Mouse (Mus musculus) lung, postnatal 0 days (tissue): ENCODE results near the gene Armcx3. TPM values are rescaled to one million over a fixed set of nuclear protein-coding genes. Genes with fewer than 3 reads are reported as not detected.
"Not testable (repeated sequence)": the region's sequence is repeated elsewhere in the genome, so short reads cannot be mapped to it uniquely, and the experiment has no call there.

Source experiments
- ATAC-seq: fragments of 200-750 bp; cut with Nextera tagmentation; 2 replicates; pipeline ENCODE4 v1.8.0; 2017; ENCODE audit warnings: moderate library complexity
- DNase-seq: peaks from one replicate; pipeline ENCODE4 v3.0.0-alpha.2; 2016; ENCODE audit warnings: low spot score
- H3K27ac ChIP-seq: fragments of 300-500 bp; sonication (generic); 2 replicates; pipeline ENCODE4 v1.5.1; 2014; ENCODE audit warnings: antibody characterized with exemption, mild to moderate bottlenecking, low read length, mixed read lengths
- H3K27me3 ChIP-seq: fragments of 300-500 bp; sonication (generic); replicated peaks from 2 replicates; pipeline ENCODE4 v1.6.1; 2014; ENCODE audit warnings: low read length, mixed read lengths; ENCODE audit not compliant: insufficient read depth
- H3K36me3 ChIP-seq: fragments of 300-500 bp; sonication (generic); 2 replicates; pipeline ENCODE4 v1.6.1; 2014; ENCODE audit warnings: low read length, mixed read lengths; ENCODE audit not compliant: insufficient read depth
- H3K4me1 ChIP-seq: fragments of 300-500 bp; sonication (generic); 2 replicates; pipeline ENCODE4 v1.6.1; 2014; ENCODE audit warnings: antibody characterized with exemption, low read depth, low read length, mixed read lengths; ENCODE audit not compliant: insufficient read depth
- H3K4me2 ChIP-seq: fragments of 300-500 bp; sonication (generic); replicated peaks from 2 replicates; pipeline ENCODE4 v1.6.1; 2014; ENCODE audit warnings: low read depth, mild to moderate bottlenecking, low read length, moderate library complexity, mixed read lengths
- H3K4me3 ChIP-seq: fragments of 300-500 bp; sonication (generic); 2 replicates; pipeline ENCODE4 v1.5.1; 2014; ENCODE audit warnings: low read depth, low read length
- H3K9ac ChIP-seq: fragments of 300-500 bp; sonication (generic); replicated peaks from 2 replicates; pipeline ENCODE4 v1.6.1; 2014; ENCODE audit warnings: low read depth, mild to moderate bottlenecking
- H3K9me3 ChIP-seq: fragments of 300-500 bp; sonication (generic); 2 replicates; pipeline ENCODE4 v1.6.1; 2016; ENCODE audit warnings: low read length, mixed read lengths
- CTCF ChIP-seq: IDR thresholded peaks from 2 replicates; pipeline ENCODE4 v1.5.1; 2016; ENCODE audit warnings: antibody characterized with exemption, mild to moderate bottlenecking
- EP300 ChIP-seq: IDR thresholded peaks from 2 replicates; pipeline ENCODE4 v1.6.1; 2016; ENCODE audit warnings: antibody characterized with exemption, mild to moderate bottlenecking, control low read depth
- WGBS: fragments of 180-500 bp; shearing (Covaris S2); extraction: QIAGEN DNeasy Blood & Tissue Kit; methylation state at CpG from one replicate; pipeline ENCODE4 v1.1.7; 2014; 5-methylcytosine and 5-hydroxymethylcytosine counted together
- microRNA-seq: library from miRNA; unstranded; fragments of <30 nt; microRNA quantifications from one replicate; pipeline ENCODE4, GENCODE M21; 2016
- polyA plus RNA-seq: library from polyadenylated mRNA; unstranded; fragments of >200 nt; fragmentation: Nextera tagmentation; extraction: Ambion mirVana; gene quantifications from 2 replicates; pipeline ENCODE4 v1.2.1, GENCODE M21; 2015

Armcx3 gene
- polyA plus RNA-seq, 1 experiment from 2014 or later = 46.4 TPM

DNA sequence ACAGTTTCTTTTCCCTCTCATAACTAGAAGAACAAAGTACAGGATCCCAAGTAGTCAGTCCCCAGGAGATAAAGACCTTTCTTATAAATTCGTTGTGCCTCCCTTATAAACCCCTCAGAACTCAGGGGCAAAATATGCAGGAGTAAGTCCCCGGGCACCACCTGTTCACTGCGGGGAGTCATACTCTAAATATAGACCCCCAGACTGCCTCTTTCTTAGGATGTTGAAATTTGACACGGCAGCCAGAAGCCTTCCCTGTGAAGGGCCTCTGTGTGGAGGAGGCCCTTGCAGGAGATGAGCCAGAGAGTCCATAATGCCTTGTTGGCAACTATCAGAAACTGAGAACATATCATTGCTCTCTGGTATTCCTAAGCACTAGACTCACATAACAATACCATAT, 3.8 kb upstream of the Armcx3 start:
- Histone ChIP-seq H3K9me3 (no peaks in the 10 kb centered on the region), H3K4me2 (no peak overlapping the region), H3K27me3 (no peaks in the 10 kb centered on the region), H3K36me3 (no peaks in the 10 kb centered on the region), H3K4me1 (no peaks in the 10 kb centered on the region), H3K9ac (no peak overlapping the region), H3K27ac (no peak overlapping the region), H3K4me3 (no peak overlapping the region)
- peak; percentile 17 for DNase-seq
- ATAC-seq = no peak
- 19% methylated on average over 4 of the region's 4 CpGs for WGBS
- no peak for TF ChIP-seq CTCF
- TF ChIP-seq EP300 = no peak

DNA sequence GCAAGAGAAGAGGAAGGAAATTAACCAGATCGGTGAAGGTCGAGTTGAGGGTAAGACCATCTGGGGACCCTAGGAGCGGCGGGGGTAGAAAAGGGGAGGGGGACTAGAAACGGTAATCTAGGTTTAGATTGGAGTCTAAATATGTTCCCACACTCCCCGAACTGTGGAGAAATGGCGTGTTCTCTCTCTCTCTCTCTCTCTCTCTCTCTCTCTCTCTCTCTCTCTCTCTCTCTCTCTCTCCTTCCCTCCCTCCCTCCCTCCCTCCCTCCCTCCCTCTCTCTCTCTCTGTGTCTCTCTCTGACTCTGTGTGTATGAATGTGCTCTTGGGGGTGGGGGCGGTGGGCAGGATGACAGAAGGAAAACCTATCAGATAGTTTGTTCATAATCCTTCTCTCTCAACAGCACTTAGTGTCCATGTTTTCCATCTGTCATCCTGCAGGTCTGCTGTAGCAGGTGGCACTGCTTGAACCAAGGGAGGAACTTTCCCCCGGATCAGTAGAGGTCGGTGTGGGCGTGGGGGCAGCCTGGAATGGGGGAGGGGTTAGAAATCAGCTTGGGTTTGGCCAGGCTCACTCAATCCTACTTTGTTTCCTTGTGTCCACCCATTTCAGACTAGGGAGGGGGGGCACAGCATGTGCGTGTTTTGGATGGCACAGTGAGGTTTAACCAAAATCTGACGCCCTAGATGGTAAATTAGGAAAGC, 1.0 kb downstream of the Armcx3 start:
- ATAC-seq = no peak
- H3K9ac ChIP-seq = peak overlapping the region; percentile 41
- WGBS = 20% methylated on average over 12 of the region's 13 CpGs
- no peaks in the 10 kb centered on the region for H3K4me1 ChIP-seq
- H3K4me3 ChIP-seq = peak overlapping the region; percentile 59
- no peak for TF ChIP-seq EP300
- TF ChIP-seq CTCF = no peak
- 0 out of 2 replicates have a peak overlapping the region, but pooled peaks have one; percentile 57 for H3K27ac ChIP-seq
- H3K27me3 ChIP-seq = no peaks in the 10 kb centered on the region
- no peaks in the 10 kb centered on the region for H3K9me3 ChIP-seq
- no peaks in the 10 kb centered on the region for H3K36me3 ChIP-seq
- H3K4me2 ChIP-seq = peak overlapping the region; percentile 48
- DNase-seq = peak; percentile 18

DNA sequence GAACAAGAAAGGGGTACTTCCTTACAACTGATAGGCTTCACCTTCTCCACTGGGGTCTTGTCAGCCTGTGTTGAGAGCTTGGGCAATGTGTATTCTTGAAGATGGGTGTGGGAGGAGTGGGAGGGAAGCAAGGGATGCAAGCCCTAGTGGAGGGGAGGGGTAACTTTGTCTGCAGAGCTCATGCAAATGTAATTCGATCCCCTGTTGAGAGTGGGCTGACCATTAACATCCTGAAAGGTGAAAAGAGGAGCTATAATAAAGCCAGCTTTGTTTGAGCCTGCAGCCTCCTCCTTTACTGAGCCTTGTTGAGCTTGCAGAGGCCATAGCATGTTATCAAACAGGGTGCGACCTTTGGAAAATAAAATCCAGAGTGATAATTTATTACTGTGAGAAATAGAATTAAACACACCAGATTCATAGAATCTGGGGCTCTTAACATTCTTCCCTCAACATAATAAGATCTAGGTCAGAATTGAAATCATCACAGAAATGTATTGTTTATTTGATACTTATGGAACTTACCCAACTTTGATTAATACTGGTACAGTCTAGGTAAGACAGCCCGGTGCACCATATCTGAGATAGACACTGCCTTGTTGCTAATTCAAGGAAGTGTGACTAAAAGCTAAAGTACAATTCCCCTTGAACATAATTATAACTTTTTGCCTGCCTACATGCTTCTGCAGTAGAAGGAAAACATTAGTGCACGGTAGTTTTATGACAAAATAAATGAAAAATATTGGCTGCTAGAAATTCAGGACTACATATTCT, 7.2 kb downstream of the Armcx3 start:
- H3K4me1 ChIP-seq, H3K27me3 ChIP-seq, H3K27ac ChIP-seq, DNase-seq, ATAC-seq, H3K9me3 ChIP-seq, H3K4me2 ChIP-seq, H3K36me3 ChIP-seq, H3K9ac ChIP-seq, H3K4me3 ChIP-seq: not testable (repeated sequence)
- 38% methylated on average over 3 of the region's 4 CpGs for WGBS

DNA sequence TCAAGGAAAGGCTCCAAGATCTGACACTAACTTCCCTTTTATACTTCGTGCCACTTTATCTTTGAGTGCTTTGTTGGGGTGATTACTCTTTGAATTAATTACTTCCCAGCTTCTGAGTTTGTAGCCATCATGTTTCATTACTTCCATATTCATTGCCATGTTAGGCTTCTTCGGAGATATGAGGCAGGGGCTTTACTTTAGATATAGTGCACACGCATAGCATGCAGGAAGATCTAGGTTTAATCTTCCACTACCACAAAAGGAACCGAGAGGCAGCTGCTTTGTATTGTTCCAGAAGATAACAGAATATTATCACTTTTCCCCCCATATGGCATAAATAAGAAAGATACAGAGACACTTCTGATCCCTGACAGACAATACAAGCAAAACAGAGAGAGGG, 31.3 kb downstream of the Armcx3 start:
- TF ChIP-seq CTCF (no peak), EP300 (no peak)
- WGBS = 54% methylated on average over 4 of the region's 4 CpGs
- Histone ChIP-seq H3K36me3 (no peaks in the 10 kb centered on the region), H3K4me1 (no peaks in the 10 kb centered on the region), H3K27ac (no peak overlapping the region), H3K27me3 (no peaks in the 10 kb centered on the region), H3K9me3 (no peaks in the 10 kb centered on the region), H3K4me2 (no peak overlapping the region), H3K4me3 (no peak overlapping the region), H3K9ac (no peak overlapping the region)
- DNase-seq = no peak
- no peak for ATAC-seq

DNA sequence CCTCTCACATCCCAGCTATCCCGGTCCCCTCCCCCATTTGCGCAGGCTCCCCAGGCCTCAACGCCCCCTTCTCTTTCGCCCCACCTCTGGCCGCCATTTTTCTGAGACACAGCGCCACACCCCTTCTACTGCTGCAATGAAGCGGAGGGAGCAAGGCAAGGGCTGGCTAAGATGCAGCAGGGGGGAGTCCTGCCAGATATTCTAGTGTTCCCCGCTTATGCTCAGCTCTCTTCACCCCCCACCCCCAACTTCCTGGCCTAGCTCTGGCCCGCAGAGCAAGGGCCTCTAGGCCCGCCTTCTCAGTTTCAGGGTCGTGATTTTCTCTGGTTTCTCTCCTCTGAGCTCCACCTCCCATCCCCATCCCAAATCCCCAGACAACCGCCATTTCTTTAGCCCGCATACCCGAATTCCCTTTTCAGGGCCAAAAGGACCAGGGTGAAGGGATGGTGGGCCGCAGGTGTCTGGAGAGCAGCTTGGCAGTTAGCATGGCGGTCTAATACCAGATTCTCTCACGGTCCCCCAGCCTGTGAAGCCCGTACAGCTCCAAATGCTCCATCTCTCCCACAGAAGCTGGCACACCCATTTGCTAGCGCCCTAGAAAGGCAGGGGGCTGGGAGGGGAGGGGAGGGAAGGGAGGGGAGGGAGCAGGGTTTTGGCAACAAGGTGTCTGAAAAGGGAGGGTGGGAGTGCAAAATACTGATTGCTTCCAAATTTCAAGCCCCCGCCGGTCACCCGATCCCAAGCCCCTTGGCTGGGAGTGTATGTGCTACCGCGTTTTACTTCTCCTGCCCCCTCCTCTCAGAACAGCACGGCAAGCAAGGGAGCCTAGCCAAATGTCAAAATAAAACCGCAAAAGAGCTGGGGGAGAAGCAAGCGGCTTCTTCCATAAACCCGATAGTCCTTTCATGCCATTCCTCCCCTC, 51.7 kb downstream of the Armcx3 start:
- Histone ChIP-seq H3K4me2 (peak overlapping the region; percentile 63), H3K27me3 (no peaks in the 10 kb centered on the region), H3K27ac (peak overlapping the region; percentile 38; the same call in 1 of the 2 replicates), H3K4me3 (peak overlapping the region; percentile 39), H3K36me3 (no peaks in the 10 kb centered on the region), H3K9ac (0 out of 2 replicates have a peak overlapping the region, but pooled peaks have one; percentile 12), H3K9me3 (no peaks in the 10 kb centered on the region), H3K4me1 (no peaks in the 10 kb centered on the region)
- 11% methylated on average over 21 of the region's 28 CpGs for WGBS
- DNase-seq (peak; percentile 33), ATAC-seq (peak; percentile 47; the same call in 1 of the 2 replicates)
- TF ChIP-seq EP300 (no peak), CTCF (no peak)

DNA sequence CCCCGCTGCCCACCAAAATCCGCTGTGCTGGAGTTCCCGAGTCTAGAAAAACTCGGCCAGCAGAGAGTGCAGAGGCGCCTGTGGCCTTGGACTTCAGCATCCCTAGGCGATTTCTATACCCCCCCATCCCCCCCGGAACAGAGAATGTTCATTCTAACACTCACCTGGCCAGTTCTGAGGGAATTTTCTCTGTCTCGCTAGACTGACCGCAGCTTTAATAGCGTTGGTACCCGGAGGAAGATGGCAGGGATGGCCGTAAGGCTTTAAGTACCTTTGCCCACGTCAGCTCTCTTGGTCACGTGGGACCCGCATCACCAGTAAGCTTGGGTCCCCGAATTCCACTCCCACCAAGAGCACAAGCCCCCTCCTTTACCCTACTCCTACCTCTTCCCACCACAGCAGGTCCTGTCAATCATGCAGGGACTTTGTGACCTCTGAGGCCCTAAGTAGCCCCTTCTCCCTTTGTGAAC, 52.4 kb downstream of the Armcx3 start, which contains the start of gene Armcx2:
Gene Armcx2, minus strand, starts transcription at position 467 of the 470 bp plus-strand sequence.
- H3K4me2 ChIP-seq = peak within 1 kb of the TSS; percentile 63
- H3K36me3 ChIP-seq = no peaks in the 10 kb centered on the region
- peak; percentile 88 for ATAC-seq
- peak within 1 kb of the TSS; percentile 39 for H3K4me3 ChIP-seq
- 7% methylated on average over 16 of the region's 16 CpGs for whole genome bisulfite sequencing
- peak within 1 kb of the TSS; percentile 38; the same call in 1 of the 2 replicates for H3K27ac ChIP-seq
- TF ChIP-seq EP300 = no peak
- no peak for TF ChIP-seq CTCF
- H3K9ac ChIP-seq = 0 out of 2 replicates have a peak within 1 kb of the TSS, but pooled peaks have one; percentile 12
- no peaks in the 10 kb centered on the region for H3K27me3 ChIP-seq
- H3K4me1 ChIP-seq = no peaks in the 10 kb centered on the region
- no peaks in the 10 kb centered on the region for H3K9me3 ChIP-seq
- peak; percentile 74 for DNase-seq

Small RNAs within 50 kb of the gene (microRNA-seq; reads per million reads assigned to microRNA genes)
- gene Mir7093 = not detected

Other genes starting within 250 kb of the Armcx3 start
- 24.7 and 24.9 TPM in 2 replicates for gene Timm8a1, start 214.7 kb upstream of the Armcx3 start, polyA plus RNA-seq
- 2.2 and 2.7 TPM in 2 replicates for gene Btk, start 173.0 kb upstream of the Armcx3 start, polyA plus RNA-seq
- 278 and 304 TPM in 2 replicates for gene Rpl36a, start 170.9 kb upstream of the Armcx3 start, polyA plus RNA-seq
- gene Gla, start 155.5 kb upstream of the Armcx3 start, polyA plus RNA-seq = 3.9 and 4.1 TPM in 2 replicates
- 93.7 and 100 TPM in 2 replicates for gene Hnrnph2, start 155.4 kb upstream of the Armcx3 start, polyA plus RNA-seq
- 4.2 and 4.7 TPM in 2 replicates for gene Armcx4, start 70.1 kb upstream of the Armcx3 start, polyA plus RNA-seq
- 33.3 and 37.3 TPM in 2 replicates for gene Armcx1, start 38.6 kb upstream of the Armcx3 start, polyA plus RNA-seq
- gene Armcx6, start 5.2 kb upstream of the Armcx3 start, polyA plus RNA-seq = 11.9 and 13.1 TPM in 2 replicates
- gene Armcx2, start 52.6 kb downstream of the Armcx3 start, polyA plus RNA-seq = 24.0 and 29.7 TPM in 2 replicates
- gene Nxf2, start 208.2 kb downstream of the Armcx3 start, polyA plus RNA-seq = 0.27 and 0.31 TPM in 2 replicates